Mouse (Mus musculus) mouse trophoblast stem cell (cell line): Measurements from ENCODE around the gene Tenm4.

Experiments used
- in situ Hi-C, 2 experiments: fragments of 300-500 bp; cut with MseI, MboI; formaldehyde crosslinking; loops; 2 replicates in 1 of 2; 3 replicates in 1 of 2; pipeline ENCODE4 v1.15.1; 2025

Tenm4 gene

DNA sequence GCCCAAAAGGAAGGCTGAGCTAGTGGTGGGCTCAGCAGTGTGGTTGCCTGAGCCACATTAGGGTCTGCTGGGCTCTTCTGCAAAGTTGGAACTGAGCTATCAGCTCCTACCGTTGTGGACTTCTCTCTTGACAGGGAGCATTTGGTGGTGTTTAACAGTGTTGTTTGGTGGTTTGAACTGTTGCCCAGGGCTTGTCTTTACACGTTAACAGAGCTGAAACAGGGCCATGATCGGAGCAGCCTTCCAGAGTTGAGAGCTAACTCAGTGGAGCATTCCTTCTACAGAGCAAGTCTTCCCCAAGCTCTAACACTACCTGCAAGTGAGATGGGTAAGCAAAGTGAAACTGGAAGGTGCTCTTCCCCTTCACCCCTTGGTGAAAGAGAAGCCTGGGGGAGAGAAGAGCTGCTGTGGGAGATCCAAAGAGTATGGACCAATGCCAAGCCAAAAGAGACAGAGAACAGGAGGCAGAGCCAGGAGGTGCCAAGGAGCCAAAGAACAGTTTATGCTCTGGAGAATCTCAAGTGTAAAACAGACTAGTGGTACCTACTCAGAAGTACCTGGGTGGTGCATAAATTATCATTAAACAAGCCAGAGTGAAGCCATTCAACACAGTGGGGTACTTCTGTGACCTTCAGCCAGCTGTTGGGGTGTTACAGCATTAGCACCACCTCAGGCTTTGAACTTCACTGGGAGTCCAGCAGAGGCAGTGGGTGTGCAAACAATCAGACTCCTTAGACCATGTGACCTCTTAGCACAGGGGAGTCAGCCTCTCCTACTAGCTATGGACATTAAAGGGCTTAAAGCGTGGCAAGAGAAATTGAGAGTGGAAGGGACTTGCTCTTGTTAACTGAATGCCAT, 71.5 kb downstream of the Tenm4 start:
- in situ Hi-C loops = no loop called here

DNA sequence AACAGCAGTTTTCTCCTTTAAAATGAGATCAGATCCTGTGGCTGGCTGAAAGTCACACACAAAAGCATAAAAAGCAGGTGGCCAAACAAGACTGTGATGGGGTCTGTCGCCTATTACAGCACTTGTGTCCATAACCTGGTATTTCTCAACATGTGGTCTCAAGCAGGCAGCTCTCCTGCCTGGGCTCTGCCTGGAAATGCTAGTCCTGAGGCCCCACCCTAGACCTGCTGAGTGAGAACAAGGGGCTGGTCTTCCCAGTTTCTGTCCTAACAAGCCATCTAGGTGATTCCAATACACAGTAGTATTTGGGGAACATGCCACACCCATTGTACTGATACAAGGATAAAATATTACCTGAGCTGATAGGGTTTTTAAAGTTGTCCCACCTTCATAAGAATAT, 73.8 kb downstream of the Tenm4 start:
- in situ Hi-C loops = no loop called here

DNA sequence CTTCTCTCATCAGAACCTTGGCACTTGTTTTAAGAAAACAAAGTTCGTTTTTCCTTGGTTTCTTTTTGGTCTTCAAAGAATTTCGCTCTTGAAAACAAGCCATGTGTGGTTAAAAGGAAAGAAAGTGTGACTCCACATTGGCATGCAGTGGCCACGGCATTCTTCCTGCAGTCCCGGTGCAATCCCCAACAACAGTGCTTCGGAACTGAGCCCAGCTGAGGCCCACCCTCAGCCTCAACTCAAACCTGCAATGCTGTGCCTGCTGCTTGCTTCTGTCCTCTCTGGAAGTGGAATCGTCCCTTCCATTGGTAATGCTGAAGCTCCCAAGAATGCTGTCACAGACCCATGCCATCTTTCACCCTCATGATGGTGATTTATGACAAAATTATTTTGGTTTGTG, 88.6 kb downstream of the Tenm4 start:
- in situ Hi-C loops = no loop called here

- in situ Hi-C loops = no loop called here
These were observed 91.1 kb downstream of the Tenm4 start for GRCm38 (mm10) chr7:96262182-96262581.

DNA sequence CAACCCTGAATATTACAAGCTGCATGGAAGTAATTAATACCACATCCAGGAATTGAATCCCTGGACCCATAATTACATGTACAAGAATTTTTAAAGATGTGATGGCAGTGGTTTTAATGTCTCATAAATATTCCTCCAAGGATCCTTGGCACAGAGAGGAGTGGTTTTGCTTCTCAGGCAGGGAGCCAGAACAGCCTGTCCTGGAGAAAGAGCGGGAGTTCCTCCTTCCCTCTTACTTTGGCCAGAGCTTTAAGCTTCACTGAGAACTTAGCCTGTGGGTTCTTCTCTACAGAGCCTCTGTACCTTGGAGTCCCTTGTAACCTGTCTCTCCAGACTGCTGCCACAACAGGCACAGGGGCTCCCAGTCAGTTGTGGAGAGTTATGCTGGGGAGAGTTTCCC, 94.9 kb downstream of the Tenm4 start:
- in situ Hi-C loops = no loop called here

- in situ Hi-C loops = no loop called here
These were observed 96.2 kb downstream of the Tenm4 start for GRCm38 (mm10) chr7:96267266-96267665.

DNA sequence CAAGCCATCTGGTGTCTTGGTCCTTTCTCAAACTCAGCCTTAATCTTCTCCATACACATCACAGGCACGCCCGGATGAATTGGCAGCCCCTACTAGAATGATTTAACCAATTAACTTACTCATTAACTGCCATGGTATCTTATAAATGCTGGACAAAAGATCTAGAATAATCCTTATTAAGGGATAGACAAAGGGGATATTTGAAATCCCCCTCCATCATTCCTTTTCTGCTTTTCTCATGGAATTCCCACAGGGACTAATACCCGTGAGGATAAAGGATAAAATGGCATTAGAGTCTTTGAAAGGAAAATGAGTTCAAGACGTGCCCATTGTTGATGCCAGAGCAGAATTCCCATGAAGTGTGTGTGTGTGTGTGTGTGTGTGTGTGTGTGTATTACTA, 99.6 kb downstream of the Tenm4 start:
- in situ Hi-C loops = no loop called here

DNA sequence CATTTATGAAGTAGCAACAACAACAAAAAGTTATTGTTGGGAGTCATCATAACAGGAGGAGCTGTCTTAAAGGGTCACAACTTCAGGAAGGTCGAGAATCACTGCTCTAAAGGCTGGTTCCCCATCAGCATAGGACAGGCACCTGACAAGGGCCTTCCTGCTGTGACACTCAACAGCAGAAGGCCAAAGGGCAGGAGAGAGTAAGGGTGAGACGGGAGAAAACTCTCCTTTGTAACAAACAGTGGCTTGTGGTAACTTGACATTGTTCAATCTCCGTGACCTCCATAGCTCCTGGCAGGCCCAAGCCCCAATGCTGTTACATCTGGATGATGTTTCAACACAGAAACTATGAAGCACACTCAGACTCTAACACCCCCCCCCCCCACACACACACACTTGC, 101.0 kb downstream of the Tenm4 start:
- in situ Hi-C loops = no loop called here

DNA sequence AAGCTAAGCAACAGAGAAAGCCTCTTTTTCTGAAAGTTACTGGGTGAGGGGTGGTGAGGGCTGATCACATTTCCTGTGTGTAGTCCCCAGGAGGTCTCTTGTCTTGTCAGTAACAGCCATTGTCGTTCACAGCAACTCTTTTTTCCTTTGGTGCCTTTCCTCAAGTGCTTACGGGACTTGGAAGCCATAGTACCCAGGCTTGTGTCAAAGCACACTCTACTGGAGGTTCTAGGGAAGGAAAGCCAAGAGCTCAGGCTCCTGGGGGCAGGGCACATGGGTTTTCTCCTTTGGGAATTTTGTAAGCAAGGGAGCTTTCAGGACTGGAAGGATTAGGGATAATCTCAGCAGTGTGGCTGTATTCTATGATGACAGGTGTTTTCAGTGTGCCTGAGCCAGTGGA, 103.4 kb downstream of the Tenm4 start:
- in situ Hi-C loops = no loop called here

DNA sequence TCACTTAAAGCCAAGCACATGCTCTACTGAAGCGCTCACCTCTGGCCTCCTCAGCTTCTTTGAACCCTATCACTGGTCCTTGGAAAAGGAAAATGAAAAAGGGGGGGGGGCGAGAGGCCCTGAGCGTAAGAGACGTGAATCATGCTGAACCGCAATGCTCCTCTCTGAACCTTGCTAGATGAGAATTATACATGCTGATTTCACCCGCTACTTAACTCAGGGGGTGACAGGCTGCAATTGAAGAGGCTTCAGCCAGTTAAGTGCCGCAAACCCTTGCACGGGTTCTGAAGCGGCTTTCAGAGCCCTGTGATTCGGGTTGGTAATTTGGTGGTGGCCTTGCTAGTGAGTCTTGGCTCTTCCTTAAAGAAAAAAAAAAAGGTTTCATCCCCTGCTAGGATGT, 106.5 kb downstream of the Tenm4 start:
- in situ Hi-C loops = no loop called here

DNA sequence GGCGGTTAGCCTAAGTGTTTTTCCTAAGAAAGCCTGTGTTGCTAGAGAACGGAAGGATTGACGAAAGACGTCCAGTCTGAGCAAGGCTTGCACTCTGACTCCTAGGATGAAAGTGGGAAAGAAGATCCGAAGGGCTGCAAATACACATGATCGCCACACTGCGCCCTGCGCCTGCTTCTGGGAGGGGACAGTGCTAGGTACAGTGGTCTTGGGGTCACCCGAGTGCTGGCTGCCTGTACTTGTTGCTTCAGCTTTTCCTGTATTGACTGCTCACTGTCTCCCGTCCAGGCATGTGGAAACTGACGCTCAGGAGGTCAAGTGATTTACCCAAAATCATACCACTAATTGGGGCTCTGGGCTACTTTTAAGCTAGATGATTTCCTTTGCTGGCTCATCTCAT, 107.3 kb downstream of the Tenm4 start:
- in situ Hi-C loops = no loop called here

DNA sequence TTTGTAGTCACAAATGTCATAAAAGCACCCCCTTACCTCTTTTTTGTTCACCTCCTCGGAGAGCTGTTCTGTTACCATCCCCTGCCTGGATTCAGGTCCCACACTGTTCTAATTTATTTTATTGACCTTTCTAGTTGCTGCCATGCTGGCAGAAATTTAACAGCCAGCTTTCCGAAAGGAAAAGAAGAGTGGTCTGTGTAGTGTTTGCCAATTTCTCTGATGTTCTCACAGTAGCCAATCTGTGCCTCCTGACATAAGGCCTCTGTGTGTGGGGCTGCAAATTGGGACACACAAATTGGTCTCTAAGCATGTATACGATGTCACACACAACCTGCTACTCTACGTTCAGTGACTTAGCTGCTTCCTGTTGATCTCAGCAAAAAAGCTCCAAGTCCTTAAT, 109.7 kb downstream of the Tenm4 start:
- in situ Hi-C loops = no loop called here

GRCm38 (mm10) chr7:96290576-96290975, 119.5 kb downstream of the Tenm4 start:
- in situ Hi-C loops = no loop called here

DNA sequence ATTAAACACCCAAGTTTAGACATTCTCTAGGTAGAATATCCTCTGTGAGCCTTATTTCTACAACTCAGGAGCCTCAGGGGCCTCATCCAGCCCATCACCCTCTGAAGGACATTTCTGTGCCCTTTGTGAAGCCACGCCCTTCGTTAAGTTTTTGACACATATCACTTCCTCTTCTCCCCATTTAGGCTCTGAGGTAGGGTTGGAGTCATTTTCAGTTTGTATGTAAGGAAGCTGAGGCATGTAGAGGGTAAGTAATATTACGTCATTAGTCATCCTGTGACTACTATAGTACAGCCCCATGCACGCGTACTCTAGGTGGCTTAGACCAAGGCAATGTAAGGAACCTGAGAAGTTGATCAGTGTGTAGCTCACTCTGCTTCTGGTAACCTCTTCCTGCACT, 124.9 kb downstream of the Tenm4 start:
- in situ Hi-C loops = no loop called here

GRCm38 (mm10) chr7:96300826-96301397, 129.9 kb downstream of the Tenm4 start:
- in situ Hi-C loops = no loop called here

- in situ Hi-C loops = no loop called here
These were observed 130.8 kb downstream of the Tenm4 start for GRCm38 (mm10) chr7:96301813-96302212.

DNA sequence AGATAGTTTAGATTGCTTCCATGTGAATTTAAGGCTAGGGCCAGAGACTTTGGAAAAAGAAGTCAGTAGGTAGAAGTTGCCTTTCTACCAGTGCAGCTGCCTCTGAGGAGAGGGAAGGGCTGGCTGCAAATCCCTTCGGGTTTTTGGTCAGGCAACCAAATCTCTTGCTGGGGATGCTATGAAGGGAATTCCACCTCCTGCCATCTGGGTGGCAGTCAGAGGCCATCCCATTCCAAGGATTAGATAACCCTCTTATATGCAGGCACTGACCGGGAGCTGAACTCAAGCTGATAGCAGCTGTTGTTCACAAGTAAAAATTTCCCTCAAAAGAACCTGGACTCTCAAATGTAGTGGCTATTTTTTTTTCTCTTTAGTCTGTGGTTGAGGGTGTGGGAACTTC, 132.9 kb downstream of the Tenm4 start:
- in situ Hi-C loops = no loop called here

GRCm38 (mm10) chr7:96305382-96305935, 134.4 kb downstream of the Tenm4 start:
- in situ Hi-C loops = no loop called here

- in situ Hi-C loops = no loop called here
These were observed 137.1 kb downstream of the Tenm4 start for GRCm38 (mm10) chr7:96308106-96308505.

DNA sequence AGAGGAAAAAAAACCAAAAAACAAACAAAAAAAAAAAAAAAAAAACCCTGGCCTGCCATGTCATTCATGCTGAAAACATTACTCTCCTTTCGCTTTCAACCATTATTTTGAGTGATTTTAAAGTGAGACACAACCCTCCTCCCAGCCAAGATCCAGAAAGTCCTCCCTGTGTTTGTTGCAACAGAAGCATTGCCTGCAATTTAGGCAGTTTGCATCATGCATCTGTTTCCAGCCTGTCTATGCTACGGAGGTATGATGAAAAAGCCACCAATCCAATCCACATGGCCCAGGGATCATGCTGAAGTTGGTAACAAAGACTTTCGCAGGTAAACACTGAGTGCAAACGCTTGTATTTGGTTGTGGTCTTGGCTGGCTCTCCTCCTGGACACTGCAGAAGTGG, 158.3 kb downstream of the Tenm4 start:
- in situ Hi-C loops = no loop called here

- in situ Hi-C loops = no loop called here
These were observed 160.1 kb downstream of the Tenm4 start for GRCm38 (mm10) chr7:96331186-96331585.

- in situ Hi-C loops = no loop called here
These were observed 163.3 kb downstream of the Tenm4 start for GRCm38 (mm10) chr7:96334361-96334760.

- in situ Hi-C loops = no loop called here
These were observed 165.3 kb downstream of the Tenm4 start for GRCm38 (mm10) chr7:96336376-96336775.
